Mouse (Mus musculus): ENCODE data around the gene Tmem255b.
A peak's percentile ranks its signal among the peaks of the same experiment; 100 is the strongest.

Tmem255b gene

DNA sequence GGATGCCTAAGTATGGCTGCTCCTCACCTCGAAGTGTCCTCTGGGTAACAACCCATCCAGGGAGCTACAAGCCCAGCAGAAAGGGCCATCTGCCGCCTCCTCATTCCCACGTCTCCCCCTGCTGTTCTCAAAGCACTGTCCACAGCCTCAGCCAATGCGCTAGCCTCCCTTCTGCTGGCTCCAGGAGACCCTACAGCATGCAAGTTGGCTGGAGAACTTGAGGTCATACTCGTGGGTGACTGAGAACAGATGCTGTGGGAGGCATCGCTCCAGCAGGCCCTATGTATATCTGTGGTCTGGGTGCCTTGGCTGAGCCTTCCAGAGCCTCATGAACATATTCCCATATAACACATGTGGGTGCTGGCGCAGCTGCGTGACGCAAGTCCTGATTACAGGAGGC, 33.7 kb downstream of the Tmem255b start:
- H3K4me1 ChIP-seq (replicated peaks; ENCODE audit: low read depth, low read length): peaks cover 11% of the 10 kb centered on the region
- no peaks in the 10 kb centered on the region for H3K36me3 ChIP-seq (ENCODE audit: insufficient read depth, low read length)
- no peak overlapping the region for H3K4me3 ChIP-seq (replicated peaks; ENCODE audit: low read length)
- TF ChIP-seq POU5F1 (IDR thresholded peaks at IDR 0.05; ENCODE audit: borderline replicate concordance, low read length) (no peak), CTCF (conservative IDR thresholded peaks at IDR 0.05; ENCODE audit: low read length) (no peak), NANOG (IDR thresholded peaks at IDR 0.05; ENCODE audit: borderline replicate concordance, low read length) (no peak)
- H3K9me3 ChIP-seq (ENCODE audit: low read length): no peaks in the 10 kb centered on the region
- H3K27me3 ChIP-seq (ENCODE audit: insufficient read depth, low read length): no peaks in the 10 kb centered on the region

GRCm38 (mm10) chr8:13471484-13471883, 36.5 kb downstream of the Tmem255b start:
- Histone ChIP-seq H3K4me1 (replicated peaks; ENCODE audit: low read depth, low read length) (peaks cover 12% of the 10 kb centered on the region), H3K27me3 (ENCODE audit: insufficient read depth, low read length) (no peaks in the 10 kb centered on the region), H3K4me3 (replicated peaks; ENCODE audit: low read length) (no peak overlapping the region), H3K36me3 (ENCODE audit: insufficient read depth, low read length) (0 out of 2 replicates have a peak, but pooled peaks cover 2% of the 10 kb centered on the region), H3K9me3 (ENCODE audit: low read length) (no peaks in the 10 kb centered on the region)
- TF ChIP-seq CTCF (conservative IDR thresholded peaks at IDR 0.05; ENCODE audit: low read length): no peak
- TF ChIP-seq POU5F1 (IDR thresholded peaks at IDR 0.05; ENCODE audit: borderline replicate concordance, low read length): no peak
- no peak for TF ChIP-seq NANOG (IDR thresholded peaks at IDR 0.05; ENCODE audit: borderline replicate concordance, low read length)

GRCm38 (mm10) chr8:13472284-13472683, 37.3 kb downstream of the Tmem255b start:
- no peak overlapping the region for H3K4me3 ChIP-seq (replicated peaks; ENCODE audit: low read length)
- peaks cover 12% of the 10 kb centered on the region for H3K4me1 ChIP-seq (replicated peaks; ENCODE audit: low read depth, low read length)
- H3K36me3 ChIP-seq (ENCODE audit: insufficient read depth, low read length): 0 out of 2 replicates have a peak, but pooled peaks cover 2% of the 10 kb centered on the region
- no peaks in the 10 kb centered on the region for H3K27me3 ChIP-seq (ENCODE audit: insufficient read depth, low read length)
- TF ChIP-seq CTCF (conservative IDR thresholded peaks at IDR 0.05; ENCODE audit: low read length) (no peak), NANOG (IDR thresholded peaks at IDR 0.05; ENCODE audit: borderline replicate concordance, low read length) (no peak), POU5F1 (IDR thresholded peaks at IDR 0.05; ENCODE audit: borderline replicate concordance, low read length) (no peak)
- no peaks in the 10 kb centered on the region for H3K9me3 ChIP-seq (ENCODE audit: low read length)

- TF ChIP-seq CTCF (conservative IDR thresholded peaks at IDR 0.05; ENCODE audit: low read length) (peak; percentile 11), POU5F1 (IDR thresholded peaks at IDR 0.05; ENCODE audit: borderline replicate concordance, low read length) (no peak)
- Histone ChIP-seq H3K4me3 (replicated peaks; ENCODE audit: low read length) (no peak overlapping the region), H3K27me3 (ENCODE audit: insufficient read depth, low read length) (no peaks in the 10 kb centered on the region), H3K36me3 (ENCODE audit: insufficient read depth, low read length) (0 out of 2 replicates have a peak, but pooled peaks cover 2% of the 10 kb centered on the region), H3K4me1 (replicated peaks; ENCODE audit: low read depth, low read length) (peaks cover 9% of the 10 kb centered on the region), H3K9me3 (ENCODE audit: low read length) (no peaks in the 10 kb centered on the region)
Observed at GRCm38 (mm10) chr8:13475892-13476291, 40.9 kb downstream of the Tmem255b start.

DNA sequence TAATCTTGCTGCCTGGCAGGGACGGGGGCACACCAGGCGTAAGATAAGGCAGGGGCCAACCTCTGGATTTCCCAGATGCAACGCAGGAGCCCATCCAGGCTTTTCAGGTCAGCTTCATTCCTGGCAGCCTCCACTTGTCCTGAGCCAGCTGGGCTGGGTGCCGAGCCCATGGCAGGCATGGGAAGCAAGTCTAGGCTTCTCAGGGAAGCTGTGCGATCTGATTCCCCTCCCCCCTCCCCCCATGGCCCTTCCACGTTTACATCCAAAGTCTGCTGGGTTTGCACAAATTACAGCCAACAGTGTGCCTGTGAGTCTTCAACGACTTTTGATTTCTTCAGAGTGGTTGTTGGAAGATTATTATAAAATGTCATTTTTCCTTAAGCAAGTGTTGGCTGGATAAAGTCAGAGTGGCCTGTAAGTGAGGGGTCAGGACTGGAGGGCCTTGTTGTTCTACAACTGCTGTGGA, 46.1 kb downstream of the Tmem255b start:
- H3K4me1 ChIP-seq (replicated peaks; ENCODE audit: low read depth, low read length): no peaks in the 10 kb centered on the region
- H3K27me3 ChIP-seq (ENCODE audit: insufficient read depth, low read length): no peaks in the 10 kb centered on the region
- no peaks in the 10 kb centered on the region for H3K9me3 ChIP-seq (ENCODE audit: low read length)
- 0 out of 2 replicates have a peak, but pooled peaks cover 2% of the 10 kb centered on the region for H3K36me3 ChIP-seq (ENCODE audit: insufficient read depth, low read length)
- H3K4me3 ChIP-seq (replicated peaks; ENCODE audit: low read length): no peak overlapping the region
- TF ChIP-seq POU5F1 (IDR thresholded peaks at IDR 0.05; ENCODE audit: borderline replicate concordance, low read length): no peak
- TF ChIP-seq CTCF (conservative IDR thresholded peaks at IDR 0.05; ENCODE audit: low read length): no peak
- no peak for TF ChIP-seq NANOG (IDR thresholded peaks at IDR 0.05; ENCODE audit: borderline replicate concordance, low read length)

GRCm38 (mm10) chr8:13481596-13481995, 46.6 kb downstream of the Tmem255b start:
- Histone ChIP-seq H3K4me1 (replicated peaks; ENCODE audit: low read depth, low read length) (no peaks in the 10 kb centered on the region), H3K27me3 (ENCODE audit: insufficient read depth, low read length) (no peaks in the 10 kb centered on the region), H3K4me3 (replicated peaks; ENCODE audit: low read length) (no peak overlapping the region), H3K9me3 (ENCODE audit: low read length) (no peaks in the 10 kb centered on the region), H3K36me3 (ENCODE audit: insufficient read depth, low read length) (no peaks in the 10 kb centered on the region)
- TF ChIP-seq NANOG (IDR thresholded peaks at IDR 0.05; ENCODE audit: borderline replicate concordance, low read length): no peak
- no peak for TF ChIP-seq CTCF (conservative IDR thresholded peaks at IDR 0.05; ENCODE audit: low read length)
- TF ChIP-seq POU5F1 (IDR thresholded peaks at IDR 0.05; ENCODE audit: borderline replicate concordance, low read length): no peak

DNA sequence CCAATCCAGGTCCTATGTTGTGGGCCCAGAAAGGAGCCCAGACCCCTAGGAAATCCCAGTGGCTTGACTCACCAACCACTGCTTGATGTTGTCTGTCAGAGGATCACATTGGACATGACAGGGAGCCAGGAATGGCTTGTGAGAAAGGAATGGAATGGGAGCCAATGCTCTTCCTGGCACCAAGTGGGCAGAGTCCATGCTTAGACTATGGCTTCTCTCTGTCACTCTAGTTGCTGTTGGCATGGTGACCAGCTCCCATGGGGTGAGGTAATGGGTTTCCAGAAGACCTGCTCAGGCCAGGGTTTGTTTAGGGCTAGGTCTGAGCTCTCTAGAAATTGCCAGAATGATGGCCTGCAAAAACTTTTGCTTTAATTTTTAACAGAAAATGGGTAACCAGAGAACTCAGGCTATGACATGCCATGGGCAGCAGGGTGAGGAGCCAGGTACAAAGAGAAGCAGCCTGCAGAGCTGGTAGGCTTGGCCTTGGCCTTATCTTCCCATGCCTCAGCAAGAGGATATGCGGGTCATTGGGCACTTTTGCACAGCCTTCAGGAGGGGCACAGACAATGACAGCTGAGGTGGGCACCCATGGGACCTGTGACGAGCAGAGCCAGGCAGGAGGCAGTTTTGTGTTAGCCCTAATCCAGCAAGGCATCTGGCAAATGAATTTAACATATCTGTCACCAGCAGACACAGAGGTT, 47.3 kb downstream of the Tmem255b start:
- H3K27me3 ChIP-seq (ENCODE audit: insufficient read depth, low read length): no peaks in the 10 kb centered on the region
- no peaks in the 10 kb centered on the region for H3K36me3 ChIP-seq (ENCODE audit: insufficient read depth, low read length)
- H3K4me1 ChIP-seq (replicated peaks; ENCODE audit: low read depth, low read length): no peaks in the 10 kb centered on the region
- TF ChIP-seq POU5F1 (IDR thresholded peaks at IDR 0.05; ENCODE audit: borderline replicate concordance, low read length): no peak
- TF ChIP-seq NANOG (IDR thresholded peaks at IDR 0.05; ENCODE audit: borderline replicate concordance, low read length): no peak
- TF ChIP-seq CTCF (conservative IDR thresholded peaks at IDR 0.05; ENCODE audit: low read length): no peak
- no peak overlapping the region for H3K4me3 ChIP-seq (replicated peaks; ENCODE audit: low read length)
- no peaks in the 10 kb centered on the region for H3K9me3 ChIP-seq (ENCODE audit: low read length)

DNA sequence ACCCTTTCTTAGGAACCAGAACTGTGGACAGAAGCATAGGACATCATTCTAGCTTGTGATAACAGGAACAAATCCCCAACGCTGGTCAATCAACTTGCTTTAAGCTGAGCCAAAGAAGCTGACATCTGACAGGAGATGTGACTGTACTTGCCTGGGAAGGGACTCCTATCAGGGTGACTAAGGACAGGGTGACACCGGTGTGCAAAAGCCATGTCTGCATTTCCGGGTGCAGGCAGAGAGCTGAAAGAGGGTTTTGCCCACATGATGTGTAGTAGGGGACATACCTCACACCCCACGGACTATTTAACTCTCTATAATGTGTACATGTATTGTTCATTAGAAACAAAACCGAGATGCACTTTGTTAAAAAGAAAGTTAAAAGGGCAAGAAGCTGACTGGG, 48.2 kb downstream of the Tmem255b start:
- Histone ChIP-seq H3K4me3 (replicated peaks; ENCODE audit: low read length) (no peak overlapping the region), H3K9me3 (ENCODE audit: low read length) (no peaks in the 10 kb centered on the region), H3K4me1 (replicated peaks; ENCODE audit: low read depth, low read length) (no peaks in the 10 kb centered on the region), H3K27me3 (ENCODE audit: insufficient read depth, low read length) (no peaks in the 10 kb centered on the region), H3K36me3 (ENCODE audit: insufficient read depth, low read length) (no peaks in the 10 kb centered on the region)
- no peak for TF ChIP-seq NANOG (IDR thresholded peaks at IDR 0.05; ENCODE audit: borderline replicate concordance, low read length)

GRCm38 (mm10) chr8:13489351-13489750, 54.4 kb downstream of the Tmem255b start:
- Histone ChIP-seq H3K9me3 (ENCODE audit: low read length) (no peaks in the 10 kb centered on the region), H3K4me1 (replicated peaks; ENCODE audit: low read depth, low read length) (peaks cover 51% of the 10 kb centered on the region), H3K4me3 (replicated peaks; ENCODE audit: low read length) (no peak overlapping the region), H3K27me3 (ENCODE audit: insufficient read depth, low read length) (peaks cover 33% of the 10 kb centered on the region), H3K36me3 (ENCODE audit: insufficient read depth, low read length) (no peaks in the 10 kb centered on the region)
- TF ChIP-seq CTCF (conservative IDR thresholded peaks at IDR 0.05; ENCODE audit: low read length) (no peak), POU5F1 (IDR thresholded peaks at IDR 0.05; ENCODE audit: borderline replicate concordance, low read length) (no peak), NANOG (IDR thresholded peaks at IDR 0.05; ENCODE audit: borderline replicate concordance, low read length) (no peak)

Data from E14TG2a.4 (cell line).